Mouse (Mus musculus) megakaryocyte, embryonic 14.5 days (primary cell): ENCODE results near the gene Paxbp1.

Experiments
- FLI1 ChIP-seq: IDR thresholded peaks from 2 replicates; pipeline ENCODE4 v1.6.1; 2012; ENCODE audit warnings: low read length, inconsistent platforms, mixed read lengths
- GATA1 ChIP-seq: IDR thresholded peaks from 3 replicates; pipeline ENCODE4 v1.6.1; 2012; ENCODE audit warnings: mixed read lengths, low read length, inconsistent platforms, borderline replicate concordance

- no peak for TF ChIP-seq GATA1
- no peak for TF ChIP-seq FLI1
These were observed 78.1 kb downstream of the Paxbp1 start for GRCm38 (mm10) chr16:90966241-90966640.
